In the genomic region with DNA sequence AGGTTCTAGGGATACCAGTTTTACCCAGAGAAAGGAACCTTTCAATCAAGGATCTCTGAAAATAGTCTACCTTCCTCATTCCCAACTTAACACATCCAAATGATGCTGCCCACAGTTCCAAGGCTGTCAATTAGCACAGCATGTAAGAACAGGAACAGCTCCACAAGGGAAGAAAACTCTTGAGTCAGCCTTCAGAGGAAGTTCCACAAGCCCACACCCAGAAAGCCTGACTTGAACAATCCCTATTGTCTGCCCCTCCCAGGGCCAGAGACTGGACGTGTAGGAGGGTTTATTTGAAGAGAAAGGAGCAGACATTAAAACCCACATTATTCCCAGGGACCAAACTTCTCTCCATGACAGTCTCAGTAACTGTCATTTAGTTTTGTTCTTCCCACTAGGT, we compare ENCODE assay signal across 15 mouse cellular contexts. TPM values are rescaled to one million over a fixed set of nuclear protein-coding genes. Genes with fewer than 3 reads are reported as not detected.
DNase-seq lines count a peak whose midpoint lies in the region; ATAC-seq and TF ChIP-seq lines count a peak whose summit lies in the region.
"Had no signal": no experiment of that assay in that cellular context is flagged by ENCODE, and none has a peak within 500 bp of the region (broad histone marks: within the 10 kb centered on the region; RNA-seq: fewer than 3 reads in every experiment).

No protein-coding gene starts in this region.

- H3K9ac ChIP-seq in liver, postnatal 0 days (replicated peaks) = no peak overlapping the region
- no peak overlapping the region for H3K9ac ChIP-seq in heart, embryonic 16.5 days (ENCODE audit: low read length)
- no peak overlapping the region for H3K9ac ChIP-seq in stomach, embryonic 14.5 days (replicated peaks; ENCODE audit: low read depth, low read length)
- H3K9ac ChIP-seq: embryonic facial prominence, embryonic 12.5 days; forebrain, postnatal 0 days; liver, embryonic 14.5 days had no signal

- H3K4me2 ChIP-seq in liver, postnatal 0 days (ENCODE audit: low read depth, low read length) = no peak overlapping the region
- no peak overlapping the region for H3K4me2 ChIP-seq in heart, embryonic 16.5 days (ENCODE audit: low read depth, low read length)
- no peak overlapping the region for H3K4me2 ChIP-seq in stomach, embryonic 14.5 days (replicated peaks; ENCODE audit: low read depth, low read length)
- H3K4me2 ChIP-seq: embryonic facial prominence, embryonic 12.5 days had no signal

- H3K9me3 ChIP-seq in liver, postnatal 0 days (ENCODE audit: low read length) = no peaks in the 10 kb centered on the region; the same call in 1 of the 2 replicates
- no peaks in the 10 kb centered on the region for H3K9me3 ChIP-seq in heart, embryonic 16.5 days (replicated peaks; ENCODE audit: control insufficient read depth, low read length)
- no peaks in the 10 kb centered on the region for H3K9me3 ChIP-seq in stomach, embryonic 14.5 days (ENCODE audit: control insufficient read depth, low read depth, low read length)
- H3K9me3 ChIP-seq: embryonic facial prominence, embryonic 12.5 days had no signal

- no peaks in the 10 kb centered on the region for H3K36me3 ChIP-seq in liver, postnatal 0 days (replicated peaks; ENCODE audit: insufficient read depth, low read length)
- no peaks in the 10 kb centered on the region for H3K36me3 ChIP-seq in heart, embryonic 16.5 days (ENCODE audit: control insufficient read depth, insufficient read depth)
- H3K36me3 ChIP-seq in stomach, embryonic 14.5 days (ENCODE audit: control insufficient read depth, insufficient read depth, low read length) = no peaks in the 10 kb centered on the region
- H3K36me3 ChIP-seq: embryonic facial prominence, embryonic 12.5 days had no signal

- intact Hi-C loops in gastrocnemius, adult 2 months (cut with DNase I) = no loop called here

- H3K4me1 ChIP-seq in liver, postnatal 0 days (ENCODE audit: insufficient read depth) = no peaks in the 10 kb centered on the region
- H3K4me1 ChIP-seq in heart, embryonic 16.5 days (ENCODE audit: control insufficient read depth, insufficient read depth, low read length) = peaks cover 12% of the 10 kb centered on the region
- H3K4me1 ChIP-seq in stomach, embryonic 14.5 days (ENCODE audit: control insufficient read depth, insufficient read depth, low read length) = no peaks in the 10 kb centered on the region

- peak overlapping the region; percentile 76 for H3K27ac ChIP-seq in gastrocnemius, adult 2 months
- H3K27ac ChIP-seq in liver, postnatal 0 days (ENCODE audit: low read depth) = 0 out of 2 replicates have a peak overlapping the region, but pooled peaks have one; percentile 22
- H3K27ac ChIP-seq in heart, embryonic 16.5 days (ENCODE audit: low read length) = peak overlapping the region; percentile 85
- H3K27ac ChIP-seq in stomach, embryonic 14.5 days (ENCODE audit: low read length) = 0 out of 2 replicates have a peak overlapping the region, but pooled peaks have one; percentile 44
- H3K27ac ChIP-seq: embryonic facial prominence, embryonic 12.5 days; liver, embryonic 14.5 days had no signal

- H3K27me3 ChIP-seq in liver, postnatal 0 days (ENCODE audit: insufficient read depth, low read length) = no peaks in the 10 kb centered on the region
- no peaks in the 10 kb centered on the region for H3K27me3 ChIP-seq in heart, embryonic 16.5 days (ENCODE audit: control insufficient read depth, insufficient read depth, low read length)
- no peaks in the 10 kb centered on the region for H3K27me3 ChIP-seq in stomach, embryonic 14.5 days (ENCODE audit: control insufficient read depth, insufficient read depth, low read length)
- H3K27me3 ChIP-seq: embryonic facial prominence, embryonic 12.5 days had no signal

- no peak for DNase-seq in gastrocnemius, adult 2 months
- no peak for DNase-seq in gastrocnemius, postnatal 10 days
- no peak for DNase-seq in liver, postnatal 0 days
- no peak for DNase-seq in liver
- no peak for DNase-seq in ovary, postnatal 10 days (ENCODE audit: low spot score)
- DNase-seq in thymus, postnatal 0 days (ENCODE audit: low spot score) = no peak
- DNase-seq: adrenal gland, postnatal 25 days; cerebellum, adult 8-10 months; forebrain, postnatal 0 days; thymus, postnatal 14 days had no signal

- 32% methylated on average over 1 of the region's 1 CpGs for WGBS in liver, postnatal 0 days (ENCODE audit: insufficient replicate concordance)
- 41% methylated on average over 1 of the region's 1 CpGs for WGBS in heart, embryonic 16.5 days
- 39% methylated on average over 1 of the region's 1 CpGs for WGBS in stomach, embryonic 14.5 days

- no peak for TF ChIP-seq EP300 in liver, postnatal 0 days (IDR thresholded peaks at IDR 0.05; ENCODE audit: low read depth)

- ATAC-seq in liver, postnatal 0 days = no peak
- ATAC-seq in heart, embryonic 16.5 days (replicated peaks; ENCODE audit: extremely low read depth, insufficient read depth, low FRiP score) = 0 out of 2 replicates have a peak, but pooled peaks have one; percentile 14
- no peak for ATAC-seq in stomach, embryonic 14.5 days (ENCODE audit: insufficient number of reproducible peaks, insufficient read depth, low FRiP score, low read depth)
- ATAC-seq: forebrain, postnatal 0 days; midbrain, embryonic 16.5 days had no signal

- no peak for TF ChIP-seq CTCF in gastrocnemius, adult 2 months (IDR thresholded peaks at IDR 0.05)
- no peak for TF ChIP-seq CTCF in liver, postnatal 0 days (IDR thresholded peaks at IDR 0.05; ENCODE audit: low read depth)

- H3K4me3 ChIP-seq in gastrocnemius, adult 2 months = no peak overlapping the region
- no peak overlapping the region for H3K4me3 ChIP-seq in liver, postnatal 0 days (ENCODE audit: low read depth, low read length)
- no peak overlapping the region for H3K4me3 ChIP-seq in heart, embryonic 16.5 days (ENCODE audit: low read length)
- H3K4me3 ChIP-seq in stomach, embryonic 14.5 days (ENCODE audit: low read depth, low read length) = no peak overlapping the region
- H3K4me3 ChIP-seq: embryonic facial prominence, embryonic 12.5 days had no signal

RNA-seq across cellular contexts. Expression of gene Macf1, which starts 48.7 kb away (rescaled TPM):
- total RNA-seq in gastrocnemius, adult 2 months (2021) = 10 to 100 TPM; 48.4 to 66.4 TPM
- total RNA-seq in gastrocnemius, postnatal 10 days (2021) = 100 to 1,000 TPM; 108 to 144 TPM
- polyA plus RNA-seq in liver, postnatal 0 days (2015; fragmentation: Nextera tagmentation; extraction: Ambion mirVana) = 9.8 and 11.3 TPM in 2 replicates
- 47.1 and 58.8 TPM in 2 replicates for polyA plus RNA-seq in heart, embryonic 16.5 days (2015; fragmentation: Nextera tagmentation; extraction: Ambion mirVana)
- polyA plus RNA-seq in stomach, embryonic 14.5 days (2014; fragmentation: Nextera tagmentation; extraction: Ambion mirVana) = 86.9 and 88.2 TPM in 2 replicates
- 32.8 and 37.1 TPM in 2 replicates for polyA plus RNA-seq in thymus, postnatal 0 days (2015; fragmentation: Nextera tagmentation; extraction: Ambion mirVana)

Comparison
In these comparisons a context has a peak if more than half of its experiments do, and no peak if none do; other contexts are left out.
1. H3K27ac ChIP-seq: peak in every context shown above with its lines; median percentile 85 in heart, embryonic 16.5 days; 76 in gastrocnemius, adult 2 months; 44 in stomach, embryonic 14.5 days; 22 in liver, postnatal 0 days.